Mouse (Mus musculus) lung, adult 2 months (tissue): ENCODE measurements around the gene Exoc6. TPM values are rescaled to one million over a fixed set of nuclear protein-coding genes. Genes with fewer than 3 reads are reported as not detected.
"Not testable (repeated sequence)": the region's sequence is repeated elsewhere in the genome, so short reads cannot be mapped to it uniquely, and the experiment has no call there.

Source experiments
- DNase-seq: peaks from one replicate; pipeline ENCODE4 v3.0.0; 2022
- H3K4me1 ChIP-seq: fragments of 200-500 bp; 2 replicates; pipeline ENCODE4 v1.6.1; 2011; ENCODE audit warnings: low read length; ENCODE audit not compliant: control insufficient read depth, insufficient read depth
- H3K4me3 ChIP-seq: fragments of 200-500 bp; replicated peaks from 2 replicates; pipeline ENCODE3; 2011; ENCODE audit warnings: low read depth, mild to moderate bottlenecking, control low read depth, low read length; ENCODE audit errors: extremely low read depth
- CTCF ChIP-seq: fragments of 200-500 bp; IDR thresholded peaks from 2 replicates; pipeline ENCODE4 v1.5.1; 2011; ENCODE audit warnings: mild to moderate bottlenecking, low read length, control low read depth; ENCODE audit not compliant: insufficient read depth
- POLR2A ChIP-seq: fragments of 200-500 bp; IDR thresholded peaks from 2 replicates; pipeline ENCODE4 v1.6.1; 2011; ENCODE audit warnings: low read depth, mild to moderate bottlenecking, control low read depth, low read length, borderline replicate concordance; ENCODE audit errors: extremely low read depth
- WGBS: fragments of 180-500 bp; shearing (Covaris S2); methylation state at CpG from one replicate; pipeline ENCODE4 v1.1.7; 2018; 5-methylcytosine and 5-hydroxymethylcytosine counted together
- polyA plus RNA-seq: library from polyadenylated mRNA; depleted of rRNA; stranded (reverse); fragments of >200 nt; gene quantifications from 2 replicates; pipeline ENCODE4 v1.2.3, GENCODE M21; 2012

The Exoc6 gene
- polyA plus RNA-seq, 1 experiment: 10.1 TPM

- no peak for DNase-seq
- Histone ChIP-seq H3K4me1 (peaks cover 2% of the 10 kb centered on the region; the same call in 1 of the 2 replicates), H3K4me3 (no peak overlapping the region)
- 89% methylated on average over 11 of the region's 11 CpGs for WGBS
- TF ChIP-seq POLR2A (no peak), CTCF (no peak)
These were observed 24.3 kb upstream of the Exoc6 start for GRCm38 (mm10) chr19:37525925-37526324.

DNA sequence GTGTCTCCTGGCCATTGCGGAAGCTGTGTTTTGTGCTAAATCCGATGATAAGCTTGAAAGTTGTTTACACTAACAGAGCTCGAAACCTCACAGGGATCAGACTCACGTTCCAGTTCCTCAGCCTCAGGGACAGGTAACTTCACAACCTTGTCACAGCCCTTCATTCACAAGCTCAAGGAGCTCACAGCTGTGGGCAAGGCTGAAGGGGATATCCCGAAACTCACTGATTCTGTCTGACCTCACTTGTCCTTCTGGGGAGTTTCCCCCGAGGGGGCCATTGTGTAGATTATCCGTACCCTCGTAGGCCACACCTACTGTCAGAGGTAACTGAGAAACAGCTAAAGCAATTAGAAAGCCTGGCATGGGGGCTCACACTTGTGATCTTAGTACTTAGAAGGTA, 23.4 kb upstream of the Exoc6 start:
- no peak for DNase-seq
- no peak overlapping the region for H3K4me3 ChIP-seq

DNA sequence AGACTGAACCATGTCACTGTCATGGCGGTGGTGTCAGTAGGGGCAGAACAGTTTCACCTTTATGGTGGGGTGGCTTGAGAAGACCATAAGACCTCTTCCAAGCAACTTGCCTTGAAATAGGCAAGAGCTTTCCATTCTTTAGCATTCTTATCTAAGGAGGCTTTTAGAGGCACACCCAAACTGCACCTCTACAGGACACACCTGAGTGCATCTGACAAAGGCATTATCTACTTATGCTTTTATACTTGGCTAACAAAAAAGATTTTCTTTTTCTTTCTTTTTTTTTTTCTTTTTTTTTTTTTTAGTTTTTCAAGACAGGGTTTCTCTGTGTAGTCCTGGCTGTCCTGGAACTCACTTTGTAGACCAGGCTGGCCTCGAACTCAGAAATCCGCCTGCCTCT, 22.5 kb upstream of the Exoc6 start:
- 94% methylated on average over 3 of the region's 3 CpGs for WGBS
- not testable (repeated sequence) for H3K4me1 ChIP-seq, H3K4me3 ChIP-seq, DNase-seq

More for the DNA sequence above, 23.4 kb upstream of the Exoc6 start:
- H3K4me1 ChIP-seq: no peaks in the 10 kb centered on the region
- 53% methylated on average over 8 of the region's 8 CpGs for WGBS
- TF ChIP-seq CTCF (no peak), POLR2A (no peak)

- WGBS: 18% methylated on average over 6 of the region's 6 CpGs
- no peak for DNase-seq
- H3K4me1 ChIP-seq: no peaks in the 10 kb centered on the region
- no peak for TF ChIP-seq POLR2A
- TF ChIP-seq CTCF: no peak
- no peak overlapping the region for H3K4me3 ChIP-seq
These were observed 21.6 kb upstream of the Exoc6 start for GRCm38 (mm10) chr19:37528581-37528980.

DNA sequence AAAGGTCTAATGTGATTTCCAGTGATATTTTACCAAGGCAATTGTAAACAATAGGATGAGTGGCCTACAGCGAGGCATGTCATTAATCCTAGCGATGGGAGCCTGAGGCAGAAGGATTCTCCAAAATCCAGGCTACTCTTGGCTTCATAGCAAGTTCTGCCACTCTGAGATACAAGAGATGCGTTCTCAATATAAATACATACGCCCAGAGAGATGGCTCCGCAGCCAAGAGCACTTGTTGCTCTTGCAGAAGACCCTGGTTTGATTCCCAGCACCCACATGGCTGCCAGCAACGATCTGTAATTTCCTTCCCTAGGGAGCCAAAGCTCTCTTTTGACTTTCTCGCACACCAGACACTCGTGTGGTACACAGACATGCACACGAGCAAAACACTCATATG, 20.9 kb upstream of the Exoc6 start:
- no peak overlapping the region for H3K4me3 ChIP-seq
- DNase-seq: no peak
- no peaks in the 10 kb centered on the region for H3K4me1 ChIP-seq
- WGBS: 72% methylated on average over 9 of the region's 9 CpGs
- TF ChIP-seq CTCF (no peak), POLR2A (no peak)

DNA sequence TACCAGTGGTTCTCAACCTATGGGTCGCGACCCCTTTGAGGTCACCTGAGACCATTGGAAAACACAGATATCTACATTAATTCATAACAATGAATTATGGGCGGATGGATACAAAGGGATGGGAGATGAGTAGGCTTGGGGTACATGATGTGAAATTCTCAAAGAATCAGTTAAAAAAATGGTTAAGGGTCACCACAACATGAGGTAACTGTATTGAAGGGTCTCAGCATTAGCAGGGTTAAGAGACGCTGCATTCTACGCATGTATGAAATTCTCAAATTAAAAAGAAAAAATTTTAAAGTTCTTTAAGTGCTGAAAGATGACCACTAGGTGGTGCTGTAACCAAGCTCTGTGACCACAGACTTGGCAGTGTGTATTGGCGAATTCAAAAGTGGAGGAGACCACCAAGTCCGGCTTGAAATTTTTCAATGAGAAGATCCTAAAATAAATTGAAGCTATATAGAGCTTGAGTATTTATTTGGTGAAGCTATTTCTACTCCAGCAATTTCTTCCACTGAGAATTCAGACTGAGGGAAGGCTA, 20.2 kb upstream of the Exoc6 start:
- 20% methylated on average over 7 of the region's 7 CpGs for WGBS
- TF ChIP-seq CTCF (peak; percentile 36), POLR2A (no peak)
- Histone ChIP-seq H3K4me3 (no peak overlapping the region), H3K4me1 (no peaks in the 10 kb centered on the region)
- no peak for DNase-seq

DNA sequence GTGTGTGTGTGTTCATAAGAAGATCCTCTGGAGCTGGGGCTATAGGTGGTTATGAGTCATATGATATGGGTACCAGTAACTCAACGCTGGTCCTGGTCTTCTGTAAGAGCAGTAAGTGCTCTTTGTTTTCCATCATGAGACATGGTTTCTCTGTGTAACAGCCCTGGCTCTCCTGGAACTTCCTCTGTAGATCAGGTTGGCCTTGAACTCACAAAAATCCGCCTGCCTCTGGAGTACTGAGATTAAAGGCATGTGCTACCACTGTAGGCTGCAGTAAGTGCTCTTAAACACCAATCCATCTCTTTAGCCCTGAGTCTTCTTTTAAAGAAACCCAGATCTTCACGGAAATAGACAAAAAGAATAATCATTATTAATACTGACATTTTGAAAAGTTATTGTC, 19.6 kb upstream of the Exoc6 start:
- H3K4me3 ChIP-seq: no peak overlapping the region
- 74% methylated on average over 3 of the region's 3 CpGs for WGBS
- no peak for DNase-seq
- no peaks in the 10 kb centered on the region; the same call in 1 of the 2 replicates for H3K4me1 ChIP-seq
- TF ChIP-seq CTCF (no peak), POLR2A (no peak)

DNA sequence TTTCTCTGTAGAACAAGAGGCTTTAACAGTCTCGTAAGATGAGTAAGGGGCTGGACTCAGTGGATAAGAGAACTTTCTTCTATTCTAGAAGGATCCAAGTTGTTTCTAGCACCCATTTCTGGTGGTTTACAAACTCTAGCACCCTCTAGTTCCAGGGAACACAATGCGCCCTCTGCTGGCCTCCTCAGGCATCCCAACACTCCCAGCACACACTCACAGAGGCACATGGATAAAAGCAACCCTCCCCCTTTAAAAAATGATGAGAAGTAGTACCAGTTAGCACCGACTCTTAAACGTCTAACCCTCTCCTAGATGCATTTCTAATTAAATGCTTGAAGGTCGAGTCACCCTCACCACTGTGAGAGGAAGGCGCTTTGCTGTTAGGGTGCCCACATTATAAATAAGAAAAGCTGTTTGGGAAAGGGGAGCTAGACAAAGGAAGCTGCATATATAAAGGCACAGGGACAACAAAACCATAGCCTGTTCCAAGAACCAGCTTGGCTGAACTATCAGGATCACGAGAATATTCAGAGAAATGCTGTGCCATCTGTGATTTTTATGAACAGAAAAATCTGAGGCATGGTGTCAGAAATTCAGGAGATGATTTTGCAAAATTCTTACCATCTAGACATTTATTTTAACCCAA, 18.9 kb upstream of the Exoc6 start:
- H3K4me1 ChIP-seq: no peaks in the 10 kb centered on the region; the same call in 1 of the 2 replicates

GRCm38 (mm10) chr19:37533196-37533595, 17.0 kb upstream of the Exoc6 start:
- no peak overlapping the region for H3K4me3 ChIP-seq
- 72% methylated on average over 5 of the region's 5 CpGs for WGBS
- no peak for TF ChIP-seq POLR2A
- no peak for TF ChIP-seq CTCF
- no peak for DNase-seq
- no peaks in the 10 kb centered on the region; the same call in 1 of the 2 replicates for H3K4me1 ChIP-seq

More for the DNA sequence above, 18.9 kb upstream of the Exoc6 start:
- TF ChIP-seq POLR2A: no peak
- TF ChIP-seq CTCF: peak; percentile 61
- WGBS: 61% methylated on average over 7 of the region's 7 CpGs
- no peak for DNase-seq
- H3K4me3 ChIP-seq: no peak overlapping the region

DNA sequence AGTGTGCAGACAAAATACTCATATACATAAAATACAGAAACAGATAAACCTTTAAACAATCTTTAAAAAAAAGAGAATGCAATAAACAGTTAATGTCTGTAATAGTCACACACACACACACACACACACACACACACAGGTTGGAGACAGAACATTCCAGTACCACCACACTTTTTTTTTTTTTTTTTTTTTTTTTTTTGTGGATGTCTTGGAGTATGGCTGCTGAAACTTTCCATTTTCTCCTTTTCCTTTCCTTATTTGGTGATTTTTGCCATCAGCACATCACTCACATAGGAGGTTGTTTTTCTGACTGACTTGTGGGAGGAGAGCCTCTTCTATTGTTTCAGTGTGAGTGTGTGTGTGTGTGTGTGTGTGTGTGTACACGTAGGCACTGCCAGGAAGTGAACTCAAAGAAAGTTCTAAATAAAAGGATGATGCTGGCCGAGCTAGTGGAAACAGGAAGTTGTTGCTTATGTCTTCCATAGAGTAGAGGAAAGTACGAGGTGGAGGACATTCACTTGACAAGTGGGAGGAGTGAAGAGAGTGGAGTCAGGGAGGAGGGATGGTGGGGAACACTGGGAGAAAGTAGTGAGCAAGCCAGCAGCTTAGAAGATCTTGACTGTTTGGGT, 15.4 kb upstream of the Exoc6 start:
- WGBS: 20% methylated on average over 3 of the region's 3 CpGs
- TF ChIP-seq POLR2A: no peak
- TF ChIP-seq CTCF: no peak
- Histone ChIP-seq H3K4me1 (no peaks in the 10 kb centered on the region; the same call in none of the 2 replicates), H3K4me3 (no peak overlapping the region)
- no peak for DNase-seq
